Mouse (Mus musculus): ENCODE measurements around the gene Btbd9.

GRCm38 (mm10) chr17:30445805-30446441, 130.4 kb downstream of the Btbd9 start:
- TF ChIP-seq CTCF (IDR thresholded peaks at IDR 0.05; ENCODE audit: borderline replicate concordance, insufficient read depth, low read length), result no peak
- TF ChIP-seq POLR2A (IDR thresholded peaks at IDR 0.05; ENCODE audit: low read depth, low read length), result no peak
